Mouse (Mus musculus): Measurements from ENCODE around the gene Ak2. TPM values are rescaled to one million over a fixed set of nuclear protein-coding genes. Genes with fewer than 3 reads are reported as not detected.

Gene Ak2
- polyA plus RNA-seq, 1 experiment, result 176 TPM

- H3K27me3 ChIP-seq (ENCODE audit: control insufficient read depth, insufficient read depth, insufficient read length), result no peaks in the 10 kb centered on the region
- no peaks in the 10 kb centered on the region for H3K36me3 ChIP-seq (ENCODE audit: control insufficient read depth, insufficient read depth)
- H3ac ChIP-seq (ENCODE audit: control insufficient read depth, insufficient read length, low read depth), result peak overlapping the region; percentile 39
- no peak for TF ChIP-seq FOSL1 (IDR thresholded peaks at IDR 0.05; ENCODE audit: insufficient read depth, low read length, poor library complexity, severe bottlenecking)
- peak; percentile 54 for TF ChIP-seq MYOD1 (IDR thresholded peaks at IDR 0.05; ENCODE audit: control insufficient read depth, insufficient read length, low read depth)
- no peak overlapping the region for H3K4me3 ChIP-seq (ENCODE audit: insufficient read depth, poor library complexity, severe bottlenecking)
- no peaks in the 10 kb centered on the region for H3K79me2 ChIP-seq (ENCODE audit: control insufficient read depth, insufficient read depth)
- no peaks in the 10 kb centered on the region for H3K79me3 ChIP-seq (ENCODE audit: low read depth)
Measured at GRCm38 (mm10) chr4:129032963-129033951, 41.5 kb downstream of the Ak2 start.

- no peaks in the 10 kb centered on the region for H3K27me3 ChIP-seq (ENCODE audit: control insufficient read depth, insufficient read depth, insufficient read length)
- no peaks in the 10 kb centered on the region for H3K36me3 ChIP-seq (ENCODE audit: control insufficient read depth, insufficient read depth)
- no peak overlapping the region for H3ac ChIP-seq (ENCODE audit: control insufficient read depth, insufficient read length, low read depth)
- TF ChIP-seq MYOD1 (IDR thresholded peaks at IDR 0.05; ENCODE audit: control insufficient read depth, insufficient read length, low read depth) (no peak), MYOG (IDR thresholded peaks at IDR 0.05; ENCODE audit: control insufficient read depth, extremely low read depth, insufficient read length) (no peak), MAX (IDR thresholded peaks at IDR 0.05) (no peak), CTCF (IDR thresholded peaks at IDR 0.05; ENCODE audit: control insufficient read depth, insufficient read depth, insufficient read length) (no peak), CEBPB (IDR thresholded peaks at IDR 0.05; ENCODE audit: low read depth) (no peak), USF1 (IDR thresholded peaks at IDR 0.05; ENCODE audit: low read depth) (no peak), FOSL1 (IDR thresholded peaks at IDR 0.05; ENCODE audit: insufficient read depth, low read length, poor library complexity, severe bottlenecking) (no peak)
- H3K79me2 ChIP-seq (ENCODE audit: control insufficient read depth, insufficient read depth), result no peaks in the 10 kb centered on the region
- H3K4me3 ChIP-seq (ENCODE audit: insufficient read depth, poor library complexity, severe bottlenecking), result no peak overlapping the region
- H3K79me3 ChIP-seq (ENCODE audit: low read depth), result no peaks in the 10 kb centered on the region
Measured at GRCm38 (mm10) chr4:129034224-129034623, 42.5 kb downstream of the Ak2 start.

- no peaks in the 10 kb centered on the region for H3K27me3 ChIP-seq (ENCODE audit: control insufficient read depth, insufficient read depth, insufficient read length)
- H3K79me3 ChIP-seq (ENCODE audit: low read depth), result no peaks in the 10 kb centered on the region
- no peak overlapping the region for H3K4me3 ChIP-seq (ENCODE audit: insufficient read depth, poor library complexity, severe bottlenecking)
- no peaks in the 10 kb centered on the region for H3K36me3 ChIP-seq (ENCODE audit: control insufficient read depth, insufficient read depth)
- H3ac ChIP-seq (ENCODE audit: control insufficient read depth, insufficient read length, low read depth), result peak overlapping the region; percentile 52
- no peaks in the 10 kb centered on the region for H3K79me2 ChIP-seq (ENCODE audit: control insufficient read depth, insufficient read depth)
- TF ChIP-seq FOSL1 (IDR thresholded peaks at IDR 0.05; ENCODE audit: insufficient read depth, low read length, poor library complexity, severe bottlenecking) (peak; percentile 62), USF1 (IDR thresholded peaks at IDR 0.05; ENCODE audit: low read depth) (no peak), MYOD1 (IDR thresholded peaks at IDR 0.05; ENCODE audit: control insufficient read depth, insufficient read length, low read depth) (no peak), MAX (IDR thresholded peaks at IDR 0.05) (no peak), CEBPB (IDR thresholded peaks at IDR 0.05; ENCODE audit: low read depth) (no peak), MYOG (IDR thresholded peaks at IDR 0.05; ENCODE audit: control insufficient read depth, extremely low read depth, insufficient read length) (no peak), CTCF (IDR thresholded peaks at IDR 0.05; ENCODE audit: control insufficient read depth, insufficient read depth, insufficient read length) (no peak)
Measured at GRCm38 (mm10) chr4:129034706-129035660, 43.2 kb downstream of the Ak2 start.

GRCm38 (mm10) chr4:129035851-129036445 lies 44.2 kb downstream of the Ak2 start:
- no peaks in the 10 kb centered on the region for H3K79me2 ChIP-seq (ENCODE audit: control insufficient read depth, insufficient read depth)
- TF ChIP-seq MAX (IDR thresholded peaks at IDR 0.05), result no peak
- no peak for TF ChIP-seq USF1 (IDR thresholded peaks at IDR 0.05; ENCODE audit: low read depth)
- TF ChIP-seq FOSL1 (IDR thresholded peaks at IDR 0.05; ENCODE audit: insufficient read depth, low read length, poor library complexity, severe bottlenecking), result peak; percentile 32
- TF ChIP-seq CTCF (IDR thresholded peaks at IDR 0.05; ENCODE audit: control insufficient read depth, insufficient read depth, insufficient read length), result no peak
- peak; percentile 77 for TF ChIP-seq CEBPB (IDR thresholded peaks at IDR 0.05; ENCODE audit: low read depth)
- TF ChIP-seq MYOD1 (IDR thresholded peaks at IDR 0.05; ENCODE audit: control insufficient read depth, insufficient read length, low read depth), result peak; percentile 23
- no peak for TF ChIP-seq MYOG (IDR thresholded peaks at IDR 0.05; ENCODE audit: control insufficient read depth, extremely low read depth, insufficient read length)
- no peaks in the 10 kb centered on the region for H3K36me3 ChIP-seq (ENCODE audit: control insufficient read depth, insufficient read depth)
- H3K27me3 ChIP-seq (ENCODE audit: control insufficient read depth, insufficient read depth, insufficient read length), result no peaks in the 10 kb centered on the region
- H3ac ChIP-seq (ENCODE audit: control insufficient read depth, insufficient read length, low read depth), result no peak overlapping the region
- H3K4me3 ChIP-seq (ENCODE audit: insufficient read depth, poor library complexity, severe bottlenecking), result no peak overlapping the region
- no peaks in the 10 kb centered on the region for H3K79me3 ChIP-seq (ENCODE audit: low read depth)

- no peaks in the 10 kb centered on the region for H3K27me3 ChIP-seq (ENCODE audit: control insufficient read depth, insufficient read depth, insufficient read length)
Measured at GRCm38 (mm10) chr4:129047721-129048421, 56.1 kb downstream of the Ak2 start.

More at GRCm38 (mm10) chr4:129047721-129048421, 56.1 kb downstream of the Ak2 start:
- Histone ChIP-seq H3K36me3 (ENCODE audit: control insufficient read depth, insufficient read depth) (no peaks in the 10 kb centered on the region), H3ac (ENCODE audit: control insufficient read depth, insufficient read length, low read depth) (no peak overlapping the region), H3K79me2 (ENCODE audit: control insufficient read depth, insufficient read depth) (no peaks in the 10 kb centered on the region), H3K4me3 (ENCODE audit: insufficient read depth, poor library complexity, severe bottlenecking) (no peak overlapping the region), H3K79me3 (ENCODE audit: low read depth) (no peaks in the 10 kb centered on the region)
- TF ChIP-seq MYOG (IDR thresholded peaks at IDR 0.05; ENCODE audit: control insufficient read depth, extremely low read depth, insufficient read length), result no peak
- no peak for TF ChIP-seq CTCF (IDR thresholded peaks at IDR 0.05; ENCODE audit: control insufficient read depth, insufficient read depth, insufficient read length)
- no peak for TF ChIP-seq FOSL1 (IDR thresholded peaks at IDR 0.05; ENCODE audit: insufficient read depth, low read length, poor library complexity, severe bottlenecking)
- no peak for TF ChIP-seq CEBPB (IDR thresholded peaks at IDR 0.05; ENCODE audit: low read depth)
- TF ChIP-seq USF1 (IDR thresholded peaks at IDR 0.05; ENCODE audit: low read depth), result no peak
- TF ChIP-seq MYOD1 (IDR thresholded peaks at IDR 0.05; ENCODE audit: control insufficient read depth, insufficient read length, low read depth), result no peak
- no peak for TF ChIP-seq MAX (IDR thresholded peaks at IDR 0.05)

Data from C2C12 (cell line).